Mouse (Mus musculus): Measurements from ENCODE around the gene Dera.

Dera gene

GRCm38 (mm10) chr6:137814006-137814405 lies 59.7 kb downstream of the Dera start:
- TF ChIP-seq GATA4 (IDR thresholded peaks at IDR 0.05; ENCODE audit: insufficient replicate concordance, low read length), result no peak

DNA sequence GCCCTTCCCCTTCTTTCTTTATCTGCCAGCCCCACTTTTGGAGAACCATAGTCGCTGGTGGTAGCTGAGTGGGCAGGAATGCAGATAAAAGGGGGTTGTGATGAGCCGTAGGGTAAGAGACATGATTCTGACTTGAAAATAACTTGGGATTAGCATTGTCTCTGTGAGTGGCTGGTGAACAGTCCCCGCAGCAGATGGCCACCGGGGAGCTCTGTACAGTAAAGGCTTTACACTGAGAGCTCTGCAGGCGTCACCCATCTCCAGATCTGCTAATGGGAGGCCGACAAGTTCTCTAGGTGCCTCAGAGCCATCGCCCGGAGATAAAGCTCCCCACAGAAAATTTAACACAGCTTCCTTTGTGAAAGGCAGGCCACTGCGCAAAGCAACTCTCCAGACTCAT lies 62.2 kb downstream of the Dera start:
- TF ChIP-seq GATA4 (IDR thresholded peaks at IDR 0.05; ENCODE audit: insufficient replicate concordance, low read length), result no peak

- no peak for TF ChIP-seq GATA4 (IDR thresholded peaks at IDR 0.05; ENCODE audit: insufficient replicate concordance, low read length)
Measured at GRCm38 (mm10) chr6:137822550-137822949, 68.2 kb downstream of the Dera start.

GRCm38 (mm10) chr6:137824046-137825021 lies 70.0 kb downstream of the Dera start:
- no peak for TF ChIP-seq GATA4 (IDR thresholded peaks at IDR 0.05; ENCODE audit: insufficient replicate concordance, low read length)

- TF ChIP-seq GATA4 (IDR thresholded peaks at IDR 0.05; ENCODE audit: insufficient replicate concordance, low read length), result no peak
Measured at GRCm38 (mm10) chr6:137825022-137825613, 70.8 kb downstream of the Dera start.

GRCm38 (mm10) chr6:137829056-137829776 lies 74.9 kb downstream of the Dera start:
- TF ChIP-seq GATA4 (IDR thresholded peaks at IDR 0.05; ENCODE audit: insufficient replicate concordance, low read length), result no peak

- no peak for TF ChIP-seq GATA4 (IDR thresholded peaks at IDR 0.05; ENCODE audit: insufficient replicate concordance, low read length)
Measured at GRCm38 (mm10) chr6:137836799-137837198, 82.5 kb downstream of the Dera start.

DNA sequence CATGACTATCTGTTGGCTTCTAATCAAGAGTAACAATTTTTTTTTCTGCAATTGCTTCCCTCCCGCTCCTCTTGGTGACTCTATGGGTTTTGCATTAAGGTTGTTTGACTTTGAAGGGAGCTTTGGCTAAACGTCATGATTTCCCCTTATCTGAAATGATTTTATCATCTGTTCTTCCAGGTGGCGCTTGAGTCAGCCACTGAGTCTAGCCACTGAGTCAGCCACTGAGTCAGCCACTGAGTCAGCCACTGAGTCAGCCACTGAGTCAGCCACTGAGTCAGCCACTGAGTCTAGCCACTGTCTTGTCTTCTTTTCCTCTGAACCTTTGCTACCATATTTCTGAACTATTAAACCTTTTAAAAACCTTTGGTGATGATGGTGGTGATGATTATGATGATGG lies 89.0 kb downstream of the Dera start:
- no peak for TF ChIP-seq GATA4 (IDR thresholded peaks at IDR 0.05; ENCODE audit: insufficient replicate concordance, low read length)

- TF ChIP-seq GATA4 (IDR thresholded peaks at IDR 0.05; ENCODE audit: insufficient replicate concordance, low read length), result no peak
Measured at GRCm38 (mm10) chr6:137857198-137858194, 103.2 kb downstream of the Dera start.

DNA sequence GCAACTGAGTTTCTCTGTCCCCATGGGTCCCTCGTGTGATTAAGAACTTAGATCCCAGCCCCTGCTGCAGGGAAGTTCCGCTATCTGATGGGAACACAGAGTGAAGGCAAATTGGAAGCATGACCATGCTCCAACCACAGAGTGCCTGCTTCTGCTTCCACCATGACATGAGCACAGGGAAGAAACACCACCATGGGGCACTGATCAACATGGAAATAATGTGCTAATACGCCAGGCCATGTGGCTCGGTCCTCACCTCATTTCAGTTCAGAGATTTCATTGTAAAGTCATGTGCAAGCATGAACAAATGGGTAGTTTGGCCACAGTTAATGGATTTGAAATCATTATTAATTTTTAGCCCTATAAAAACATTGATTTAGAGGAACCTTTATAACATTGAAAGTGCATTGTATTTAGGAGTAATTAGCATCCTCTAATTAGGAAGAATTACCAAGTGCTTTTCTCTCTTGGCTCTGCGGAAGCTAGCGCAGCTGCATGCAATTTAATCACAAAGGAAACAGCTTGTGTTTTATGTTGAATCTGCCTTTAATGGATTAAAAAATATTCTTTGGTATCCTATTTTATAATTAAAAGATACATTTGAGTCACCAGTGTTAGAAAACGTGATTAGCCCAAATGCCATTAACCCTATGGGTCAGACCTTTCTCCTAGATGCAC lies 115.7 kb downstream of the Dera start:
- no peak for TF ChIP-seq GATA4 (IDR thresholded peaks at IDR 0.05; ENCODE audit: insufficient replicate concordance, low read length)

- no peak for TF ChIP-seq GATA4 (IDR thresholded peaks at IDR 0.05; ENCODE audit: insufficient replicate concordance, low read length)
Measured at GRCm38 (mm10) chr6:137870667-137871066, 116.3 kb downstream of the Dera start.

DNA sequence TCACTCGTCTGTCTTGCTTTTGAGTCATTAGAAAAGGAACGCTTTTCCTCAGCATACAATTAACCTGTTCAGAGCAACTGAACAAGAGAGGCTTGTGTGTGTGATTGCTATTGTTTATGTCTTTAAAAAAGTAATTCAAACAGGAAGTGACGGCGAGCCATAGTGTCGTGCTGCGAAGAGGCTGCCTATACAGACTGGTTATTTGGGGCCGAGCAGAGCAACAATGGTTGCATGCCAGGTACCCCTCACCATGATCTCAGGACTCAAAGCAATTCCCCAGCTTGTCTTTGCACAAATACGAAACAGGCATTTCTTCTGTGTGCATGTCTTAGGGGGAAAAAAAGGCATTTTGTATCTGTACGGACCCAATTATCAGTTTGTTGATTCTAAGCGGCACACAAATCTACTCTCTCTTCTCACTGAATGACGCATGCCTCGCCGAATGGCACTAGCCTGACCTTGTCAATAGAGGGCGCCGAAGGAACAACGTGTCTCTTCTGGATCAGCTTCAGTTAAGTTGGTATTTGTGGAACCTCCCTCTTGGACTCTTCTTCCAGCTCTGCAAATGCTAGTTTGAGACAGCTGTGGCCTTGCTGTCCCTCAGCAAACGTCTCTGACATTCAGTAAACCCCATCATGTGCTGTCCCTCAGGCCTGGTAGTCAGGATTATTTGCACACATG lies 117.8 kb downstream of the Dera start:
- no peak for TF ChIP-seq GATA4 (IDR thresholded peaks at IDR 0.05; ENCODE audit: insufficient replicate concordance, low read length)

DNA sequence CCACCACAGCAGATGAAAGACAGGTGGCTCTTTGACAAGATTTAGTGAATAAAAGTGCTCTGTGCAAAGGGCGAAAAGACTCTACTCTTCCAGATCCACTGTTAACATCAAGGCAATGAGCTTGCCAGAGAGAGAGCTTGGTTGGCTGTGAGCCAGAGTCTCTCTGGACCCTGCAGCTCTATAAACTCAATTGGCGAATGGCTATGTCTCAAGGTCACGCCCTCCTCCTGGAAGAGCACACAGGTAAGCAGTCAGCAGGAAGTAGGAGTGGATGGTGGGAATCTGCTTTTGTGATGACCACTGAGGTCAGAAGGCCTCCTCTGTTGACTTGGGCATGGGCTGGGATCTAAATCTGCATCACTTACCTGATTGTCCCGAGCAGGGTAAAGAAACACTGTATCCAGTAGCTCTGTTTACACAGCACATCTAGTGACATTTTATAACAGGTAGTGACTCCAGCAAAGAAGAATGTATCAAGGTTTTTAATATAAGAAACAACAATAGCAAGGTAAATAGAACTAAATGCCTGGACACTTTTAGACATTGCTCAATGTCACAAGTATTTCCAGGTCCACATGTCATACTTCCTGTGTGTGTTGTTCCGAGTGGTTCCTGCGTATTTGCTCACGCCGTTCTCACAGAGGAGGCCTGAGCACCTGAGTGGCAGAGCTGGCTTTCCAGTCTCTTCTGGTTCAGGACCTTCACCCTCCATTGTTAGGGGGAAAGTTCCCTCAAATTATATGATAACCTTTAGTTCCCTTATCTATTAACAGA lies 120.3 kb downstream of the Dera start:
- TF ChIP-seq GATA4 (IDR thresholded peaks at IDR 0.05; ENCODE audit: insufficient replicate concordance, low read length), result no peak

Data from liver, adult (tissue).